Comparison of ENCODE assay signal across 9 mouse cellular contexts in genomic region chr4:128737825-128738610, GRCm38 (mm10). TPM values are rescaled to one million over a fixed set of nuclear protein-coding genes. Genes with fewer than 3 reads are reported as not detected.
DNase-seq lines count a peak whose midpoint lies in the region; ATAC-seq lines count a peak whose summit lies in the region.
"Had no signal": no experiment of that assay in that cellular context is flagged by ENCODE, and none has a peak within 500 bp of the region (broad histone marks: within the 10 kb centered on the region; RNA-seq: fewer than 3 reads in every experiment).

No protein-coding gene starts in this region.

- H3K9ac ChIP-seq in heart, embryonic 14.5 days (ENCODE audit: low read length), result peak overlapping the region; percentile 55
- H3K9ac ChIP-seq in forebrain, embryonic 15.5 days (replicated peaks), result no peak overlapping the region; the same call in 1 of the 2 replicates
- no peak overlapping the region; the same call in 1 of the 2 replicates for H3K9ac ChIP-seq in midbrain, embryonic 12.5 days (replicated peaks)

- peaks cover 45 to 65% of the 10 kb centered on the region in 2 experiments for H3K4me1 ChIP-seq in heart, embryonic 14.5 days (ENCODE audit: control insufficient read depth in 2 of 2, insufficient read depth in 2 of 2, low read length in 2 of 2)
- peaks cover 69% of the 10 kb centered on the region for H3K4me1 ChIP-seq in forebrain, embryonic 15.5 days
- peaks cover 74% of the 10 kb centered on the region for H3K4me1 ChIP-seq in midbrain, embryonic 12.5 days

- peaks cover 7% of the 10 kb centered on the region; the same call in 1 of the 2 replicates for H3K36me3 ChIP-seq in heart, embryonic 14.5 days (ENCODE audit: control insufficient read depth, insufficient read depth, low read length)
- H3K36me3 ChIP-seq in forebrain, embryonic 15.5 days, result no peaks in the 10 kb centered on the region
- peaks cover 15% of the 10 kb centered on the region for H3K36me3 ChIP-seq in midbrain, embryonic 12.5 days

- H3K4me2 ChIP-seq in heart, embryonic 14.5 days (ENCODE audit: low read length), result peak overlapping the region; percentile 31
- peak overlapping the region; percentile 9 for H3K4me2 ChIP-seq in forebrain, embryonic 15.5 days (replicated peaks)
- H3K4me2 ChIP-seq in midbrain, embryonic 12.5 days (replicated peaks), result peak overlapping the region; percentile 25

- ATAC-seq in heart, embryonic 14.5 days (ENCODE audit: insufficient number of reproducible peaks, insufficient read depth, low FRiP score, low read depth), result no peak
- ATAC-seq in forebrain, embryonic 15.5 days (replicated peaks), result no peak
- no peak for ATAC-seq in midbrain, embryonic 12.5 days (ENCODE audit: low FRiP score, low read depth)

- no peaks in the 10 kb centered on the region for H3K27me3 ChIP-seq in heart, embryonic 14.5 days (ENCODE audit: control insufficient read depth, insufficient read depth, low read length)
- no peaks in the 10 kb centered on the region for H3K27me3 ChIP-seq in forebrain, embryonic 15.5 days
- no peaks in the 10 kb centered on the region for H3K27me3 ChIP-seq in midbrain, embryonic 12.5 days

- H3K4me3 ChIP-seq in heart, embryonic 14.5 days (ENCODE audit: control insufficient read depth in 1 of 2, insufficient read depth in 1 of 2, low read depth in 1 of 2, low read length in 2 of 2), result no peak overlapping the region
- H3K4me3 ChIP-seq in forebrain, embryonic 15.5 days, result no peak overlapping the region
- H3K4me3 ChIP-seq in midbrain, embryonic 12.5 days, result no peak overlapping the region

- peak overlapping the region; percentile 64 to 83 for H3K27ac ChIP-seq in heart, embryonic 14.5 days (replicated peaks in 1 of 2; ENCODE audit: control insufficient read depth in 1 of 2, insufficient read depth in 1 of 2, low read depth in 2 of 2, low read length in 2 of 2)
- peak overlapping the region; percentile 89 for H3K27ac ChIP-seq in forebrain, embryonic 15.5 days (replicated peaks)
- peak overlapping the region; percentile 81 for H3K27ac ChIP-seq in midbrain, embryonic 12.5 days (replicated peaks)

- no peaks in the 10 kb centered on the region for H3K9me3 ChIP-seq in heart, embryonic 14.5 days (ENCODE audit: control insufficient read depth, low read length)
- H3K9me3 ChIP-seq in forebrain, embryonic 15.5 days, result no peaks in the 10 kb centered on the region
- no peaks in the 10 kb centered on the region for H3K9me3 ChIP-seq in midbrain, embryonic 12.5 days
- H3K9me3 ChIP-seq: G1E had no signal

- DNase-seq in heart, adult 8-10 months (ENCODE audit: low spot score), result no peak
- DNase-seq in Muller cell, postnatal 12 days (ENCODE audit: inconsistent ontology term), result peak; percentile 89
- no peak for DNase-seq in adrenal gland, postnatal 25 days
- DNase-seq in gastrocnemius, adult 8-10 months (ENCODE audit: low spot score in 2 of 2), result no peak
- DNase-seq in spleen, postnatal 36 days (ENCODE audit: low spot score in 2 of 2), result no peak

- WGBS in heart, embryonic 14.5 days, result 47% methylated on average over 14 of the region's 14 CpGs
- 24% methylated on average over 14 of the region's 14 CpGs for WGBS in forebrain, embryonic 15.5 days
- WGBS in midbrain, embryonic 12.5 days, result 56% methylated on average over 14 of the region's 14 CpGs

RNA-seq across cellular contexts. Expression of gene A3galt2, which starts 17.1 kb away (rescaled TPM):
- polyA plus RNA-seq in heart, embryonic 14.5 days (2014; fragmentation: Nextera tagmentation; extraction: Ambion mirVana), result 0.12 and 0.13 TPM in 2 replicates
- under 1 TPM in 2 of 4 experiments, not detected in 2; 0.09 to 0.11 TPM for total RNA-seq in heart, adult 8-10 months (2022)
- 0.45 and 0.61 TPM in 2 replicates for polyA plus RNA-seq in forebrain, embryonic 15.5 days (2015; fragmentation: Nextera tagmentation; extraction: Ambion mirVana)
- polyA plus RNA-seq in midbrain, embryonic 12.5 days (2016; fragmentation: Nextera tagmentation; extraction: Ambion mirVana), result 0.56 and 0.59 TPM in 2 replicates
- 0.27 TPM in 1 of 2 replicates, not detected in the other for total RNA-seq in adrenal gland, postnatal 25 days (2021)
- total RNA-seq in gastrocnemius, adult 8-10 months (2022), result not detected
- polyA plus RNA-seq: G1E had no signal
